Mouse (Mus musculus) CH12.LX (cell line): ENCODE data around the gene Fbxo28.

ENCODE experiments used
- CTCF ChIP-seq, 2 experiments: IDR thresholded peaks in 1 of 2; conservative IDR thresholded peaks in 1 of 2; 2 replicates each; pipeline ENCODE4 v1.5.1; 2011 to 2012; ENCODE audit warnings: low read depth in 2 of 2, low read length in 2 of 2, improper control_type of control experiment in 1 of 2, inconsistent platforms in 1 of 2, mild to moderate bottlenecking in 1 of 2, moderate library complexity in 1 of 2
- EP300 ChIP-seq: IDR thresholded peaks from 2 replicates; pipeline ENCODE4 v1.6.1; 2011; ENCODE audit warnings: low read length, improper control_type of control experiment
- ETS1 ChIP-seq: conservative IDR thresholded peaks from 2 replicates; pipeline ENCODE4 v1.6.1; 2012; ENCODE audit warnings: low read depth, mild to moderate bottlenecking, inconsistent platforms, low read length, improper control_type of control experiment, moderate library complexity
- MAZ ChIP-seq: IDR thresholded peaks from 2 replicates; pipeline ENCODE4 v1.6.1; 2012; ENCODE audit warnings: low read depth, mild to moderate bottlenecking, inconsistent platforms, low read length, improper control_type of control experiment, moderate library complexity
- MXI1 ChIP-seq: IDR thresholded peaks from 2 replicates; pipeline ENCODE4 v1.6.1; 2011; ENCODE audit warnings: mild to moderate bottlenecking, low read depth, low read length, improper control_type of control experiment
- MYC ChIP-seq: IDR thresholded peaks from 2 replicates; pipeline ENCODE4 v1.6.1; 2011; ENCODE audit warnings: low read depth, mild to moderate bottlenecking, improper control_type of control experiment, low read length
- POLR2A ChIP-seq: IDR thresholded peaks from 2 replicates; pipeline ENCODE4 v1.6.1; 2011; ENCODE audit warnings: low read depth, mild to moderate bottlenecking, improper control_type of control experiment, low read length
- POLR2AphosphoS2 ChIP-seq: IDR thresholded peaks from 2 replicates; pipeline ENCODE4 v1.6.1; 2011; ENCODE audit warnings: low read depth, low read length, improper control_type of control experiment
- SMC3 ChIP-seq: IDR thresholded peaks from 2 replicates; pipeline ENCODE4 v1.6.1; 2011; ENCODE audit warnings: low read depth, low read length, improper control_type of control experiment
- UBTF ChIP-seq: IDR thresholded peaks from 2 replicates; pipeline ENCODE4 v1.6.1; 2012; ENCODE audit warnings: low read depth, mild to moderate bottlenecking, inconsistent platforms, low read length, improper control_type of control experiment, moderate library complexity
- USF1 ChIP-seq: IDR thresholded peaks from 2 replicates; pipeline ENCODE4 v1.6.1; 2014; ENCODE audit warnings: low read depth, mild to moderate bottlenecking, inconsistent platforms, low read length, improper control_type of control experiment
- USF2 ChIP-seq: conservative IDR thresholded peaks from 2 replicates; pipeline ENCODE4 v1.6.1; 2011; ENCODE audit warnings: low read depth, low read length, improper control_type of control experiment
- ZC3H11A ChIP-seq: IDR thresholded peaks from 2 replicates; pipeline ENCODE4 v1.6.1; 2012; ENCODE audit warnings: low read depth, mild to moderate bottlenecking, inconsistent platforms, low read length, improper control_type of control experiment

DNA sequence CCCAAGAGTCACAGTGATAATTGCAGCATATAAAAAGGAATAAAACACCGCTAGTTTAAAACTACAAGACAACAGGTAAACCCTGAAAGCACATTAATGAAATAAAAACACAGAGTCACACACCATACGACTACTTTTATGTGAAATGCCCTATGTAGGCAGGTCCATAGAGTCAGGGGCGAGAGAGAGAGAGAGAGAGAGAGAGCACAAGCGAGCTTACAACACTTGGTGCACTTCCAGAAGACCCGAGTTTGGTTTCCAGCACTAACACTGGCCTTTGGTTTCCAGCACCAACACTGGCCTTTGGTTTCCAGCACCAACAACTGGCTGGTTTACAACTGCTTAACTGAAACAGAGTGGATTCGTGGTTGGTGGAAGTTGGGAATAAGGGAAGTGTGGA lies 564 bp upstream of the Fbxo28 start:
- TF ChIP-seq POLR2A (no peak), EP300 (no peak), ETS1 (no peak), CTCF (conservative IDR thresholded peaks at IDR 0.05 in 1 of 2, IDR thresholded peaks at IDR 0.05 in 1 of 2; ENCODE audit: low read depth in 2 of 2, low read length in 2 of 2) (no peak), SMC3 (no peak), UBTF (no peak), USF2 (no peak), MXI1 (no peak; the same call in 1 of the 2 replicates), ZC3H11A (no peak), MAZ (no peak), POLR2AphosphoS2 (no peak), USF1 (no peak), MYC (no peak)
